13 mouse cellular contexts compared by ENCODE assay signal in the genomic region with DNA sequence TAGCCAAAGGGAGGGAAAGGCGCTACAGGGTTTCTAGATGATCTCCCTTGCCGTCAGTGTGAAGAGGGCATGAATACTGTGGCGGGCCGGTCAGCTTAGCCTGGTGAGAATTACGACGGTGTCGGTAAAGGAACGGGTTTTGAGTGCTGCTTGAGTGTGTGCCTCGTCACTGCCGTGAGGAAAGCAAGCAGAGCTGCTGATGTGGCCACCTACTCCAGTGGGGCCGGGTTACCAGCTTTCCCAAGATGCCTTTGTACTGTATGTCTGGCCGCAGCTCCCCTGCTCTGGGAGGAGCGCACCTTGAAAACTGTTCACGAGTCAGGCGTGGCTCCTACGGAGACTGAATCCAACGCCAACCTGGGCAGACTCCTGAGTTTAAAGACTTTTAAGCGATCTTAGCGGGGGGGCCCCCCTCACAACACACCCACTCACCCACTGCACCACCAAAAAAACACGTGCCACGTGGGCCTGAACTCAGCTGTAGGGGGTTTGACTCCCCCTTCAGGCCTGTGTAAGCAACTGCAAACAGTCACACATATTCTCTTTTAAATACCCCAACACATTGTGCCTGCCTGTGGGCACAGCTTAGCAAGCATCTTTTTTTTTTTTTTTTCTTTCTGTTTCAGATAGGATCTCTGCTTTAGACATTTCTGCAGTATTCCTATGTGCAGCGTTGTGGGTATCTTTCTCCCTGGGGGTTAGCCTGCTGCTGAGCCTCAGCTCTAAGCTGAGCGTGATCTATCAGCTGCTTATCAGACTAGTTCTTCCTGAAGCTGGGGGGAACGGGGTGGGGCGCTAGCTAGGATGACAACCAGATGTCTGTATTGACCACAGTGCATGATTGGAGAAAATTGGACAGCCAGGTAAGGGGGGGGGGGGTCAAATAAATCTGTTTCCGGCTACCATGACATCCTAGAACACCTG. TPM values are rescaled to one million over a fixed set of nuclear protein-coding genes. Genes with fewer than 3 reads are reported as not detected.
A peak's percentile ranks its signal among the peaks of the same experiment; 100 is the strongest.
DNase-seq lines count a peak whose midpoint lies in the region; ATAC-seq and TF ChIP-seq lines count a peak whose summit lies in the region.
"Had no signal": no experiment of that assay in that cellular context is flagged by ENCODE, and none has a peak within 500 bp of the region (broad histone marks: within the 10 kb centered on the region; RNA-seq: fewer than 3 reads in every experiment).

No protein-coding gene starts in this region.

- CTCF ChIA-PET in Patski (lab: Charles Lee): interaction anchor here (0.7 to 3.3 kb wide), 8 partner anchors 9 to 83 kb away, joined by 3 to 37 read pairs (median 4); a partner anchor contains a TSS

- 0 out of 2 replicates have a peak overlapping the region, but pooled peaks have one; percentile 21 for H3K27ac ChIP-seq in forebrain, embryonic 13.5 days
- H3K27ac ChIP-seq in forebrain, embryonic 11.5 days (ENCODE audit: low read depth, low read length): no peak overlapping the region
- H3K27ac ChIP-seq in liver, embryonic 11.5 days (ENCODE audit: low read depth, low read length): no peak overlapping the region

- POLR2A ChIA-PET in Patski (lab: Charles Lee): interaction anchor here (0.7 to 3.9 kb wide), 3 partner anchors 10 to 53 kb away, joined by 3 to 46 read pairs (median 5); a partner anchor contains a TSS

- peak; percentile 69 for TF ChIP-seq CTCF in Patski (IDR thresholded peaks at IDR 0.05)

- no peak overlapping the region for H3K4me3 ChIP-seq in forebrain, embryonic 13.5 days
- H3K4me3 ChIP-seq in forebrain, embryonic 11.5 days (ENCODE audit: low read depth, low read length): no peak overlapping the region
- H3K4me3 ChIP-seq in liver, embryonic 11.5 days (ENCODE audit: low read depth, low read length): no peak overlapping the region
- H3K4me3 ChIP-seq: erythroblast, embryonic 14.5 days had no signal

- H3K4me2 ChIP-seq in forebrain, embryonic 13.5 days: peak overlapping the region; percentile 39
- no peak overlapping the region for H3K4me2 ChIP-seq in forebrain, embryonic 11.5 days (ENCODE audit: low read depth, low read length, severe bottlenecking)
- H3K4me2 ChIP-seq in liver, embryonic 11.5 days: no peak overlapping the region
- H3K4me2 ChIP-seq: midbrain, embryonic 11.5 days had no signal

- WGBS in forebrain, embryonic 13.5 days: 72% methylated on average over 26 of the region's 26 CpGs
- 74% methylated on average over 26 of the region's 26 CpGs for WGBS in forebrain, embryonic 11.5 days
- WGBS in liver, embryonic 11.5 days: 53% methylated on average over 26 of the region's 26 CpGs

- H3K27me3 ChIP-seq in forebrain, embryonic 13.5 days: no peaks in the 10 kb centered on the region
- H3K27me3 ChIP-seq in forebrain, embryonic 11.5 days (ENCODE audit: control insufficient read depth, insufficient read depth, low read length): no peaks in the 10 kb centered on the region
- no peaks in the 10 kb centered on the region for H3K27me3 ChIP-seq in liver, embryonic 11.5 days (replicated peaks; ENCODE audit: control insufficient read depth, insufficient read depth, low read length)
- H3K27me3 ChIP-seq in Patski: no peaks in the 10 kb centered on the region

- in situ Hi-C loops in Patski (cut with MboI; ENCODE audit: low pct_unique_long_range_greater_than_20kb): no loop called here

- H3K36me3 ChIP-seq in forebrain, embryonic 13.5 days (ENCODE audit: poor library complexity, severe bottlenecking): peaks cover 21% of the 10 kb centered on the region
- H3K36me3 ChIP-seq in forebrain, embryonic 11.5 days (ENCODE audit: control insufficient read depth, insufficient read depth, low read length): no peaks in the 10 kb centered on the region; the same call in 1 of the 2 replicates
- peaks cover 14% of the 10 kb centered on the region for H3K36me3 ChIP-seq in liver, embryonic 11.5 days (ENCODE audit: control insufficient read depth, insufficient read depth, low read length)

- intact Hi-C loops in left cerebral cortex, postnatal 14 days (cut with DNase I): no loop called here

- no peak overlapping the region for H3K9ac ChIP-seq in forebrain, embryonic 13.5 days
- H3K9ac ChIP-seq in forebrain, embryonic 11.5 days (ENCODE audit: low read length): no peak overlapping the region
- no peak overlapping the region for H3K9ac ChIP-seq in liver, embryonic 11.5 days (ENCODE audit: low read depth, low read length)

- peaks cover 22% of the 10 kb centered on the region for H3K4me1 ChIP-seq in forebrain, embryonic 13.5 days
- H3K4me1 ChIP-seq in forebrain, embryonic 11.5 days (replicated peaks; ENCODE audit: control insufficient read depth, insufficient read depth, low read length): 0 out of 2 replicates have a peak, but pooled peaks cover 3% of the 10 kb centered on the region
- peaks cover 6% of the 10 kb centered on the region; the same call in 1 of the 2 replicates for H3K4me1 ChIP-seq in liver, embryonic 11.5 days (replicated peaks; ENCODE audit: control insufficient read depth, insufficient read depth, low read length)

- no peaks in the 10 kb centered on the region for H3K9me3 ChIP-seq in forebrain, embryonic 13.5 days (replicated peaks)
- H3K9me3 ChIP-seq in forebrain, embryonic 11.5 days (ENCODE audit: control insufficient read depth, low read length): no peaks in the 10 kb centered on the region
- H3K9me3 ChIP-seq in liver, embryonic 11.5 days (ENCODE audit: control insufficient read depth, low read length): no peaks in the 10 kb centered on the region

- ATAC-seq in forebrain, embryonic 13.5 days: no peak
- ATAC-seq in forebrain, embryonic 11.5 days (replicated peaks; ENCODE audit: low FRiP score): no peak
- ATAC-seq in liver, embryonic 11.5 days (replicated peaks; ENCODE audit: low FRiP score): peak; percentile 43; the same call in 1 of the 2 replicates
- ATAC-seq in Patski: no peak
- peak; percentile 73 for ATAC-seq in megakaryocyte progenitor cell, adult 5-6 weeks (replicated peaks; ENCODE audit: poor library complexity)

- no peak for DNase-seq in forebrain, embryonic 11.5 days (ENCODE audit: low spot score)
- peak; percentile 34 for DNase-seq in liver, embryonic 11.5 days (ENCODE audit: low spot score)
- DNase-seq in liver (no peak), Patski (ENCODE audit: low read depth, low spot score) (no peak)
- no peak for DNase-seq in left cerebral cortex, adult 18-20 months (ENCODE audit: low spot score in 2 of 2)
- no peak for DNase-seq in left cerebral cortex, postnatal 14 days (ENCODE audit: low spot score in 2 of 2)
- DNase-seq: cerebellum, adult 11-12 months had no signal

RNA-seq across cellular contexts. Expression of a gene that starts 10.6 kb away (rescaled TPM):
- polyA plus RNA-seq in forebrain, embryonic 13.5 days (2015; fragmentation: Nextera tagmentation; extraction: Ambion mirVana): 97.6 and 102 TPM in 2 replicates
- polyA plus RNA-seq in forebrain, embryonic 11.5 days (2014; fragmentation: Nextera tagmentation; extraction: Ambion mirVana): 142 and 160 TPM in 2 replicates
- 202 and 214 TPM in 2 replicates for polyA plus RNA-seq in liver, embryonic 11.5 days (2014; fragmentation: Nextera tagmentation; extraction: Ambion mirVana)
- polyA plus RNA-seq in Patski (2021): 210 TPM
- 187 and 190 TPM in 2 replicates for total RNA-seq in megakaryocyte progenitor cell, adult 5-6 weeks (2015)
- total RNA-seq in megakaryocyte progenitor cell, adult 5-6 weeks (2017): 79.3 and 105 TPM in 2 replicates
- 10 to 100 TPM; 65.4 to 66.8 TPM for total RNA-seq in left cerebral cortex, adult 18-20 months (2021)
- total RNA-seq in left cerebral cortex, postnatal 14 days (2021): 100 to 1,000 TPM; 129 to 142 TPM

RNA-seq across cellular contexts. Expression of a gene that starts 14.7 kb away (rescaled TPM):
- polyA plus RNA-seq in forebrain, embryonic 13.5 days (2015; fragmentation: Nextera tagmentation; extraction: Ambion mirVana): 0.94 and 1.6 TPM in 2 replicates
- 0.19 and 0.94 TPM in 2 replicates for polyA plus RNA-seq in forebrain, embryonic 11.5 days (2014; fragmentation: Nextera tagmentation; extraction: Ambion mirVana)
- polyA plus RNA-seq in liver, embryonic 11.5 days (2014; fragmentation: Nextera tagmentation; extraction: Ambion mirVana): 0.36 and 0.90 TPM in 2 replicates
- 0.76 TPM for polyA plus RNA-seq in Patski (2021)
- total RNA-seq in megakaryocyte progenitor cell, adult 5-6 weeks (2015): 0.07 TPM in 1 of 2 replicates, not detected in the other
- not detected in 2 replicates for total RNA-seq in megakaryocyte progenitor cell, adult 5-6 weeks (2017)
- 1 to 10 TPM in 1 of 2 experiments, under 1 TPM in 1; 0.77 to 2.6 TPM for total RNA-seq in left cerebral cortex, adult 18-20 months (2021)
- 1 to 10 TPM; 1.7 to 6.2 TPM for total RNA-seq in left cerebral cortex, postnatal 14 days (2021)
- total RNA-seq: neutrophil, adult 5-6 weeks had no signal
- polyA plus RNA-seq: erythroblast, embryonic 14.5 days had no signal

RNA-seq across cellular contexts. Expression of a gene that starts 34.1 kb away (rescaled TPM):
- 37.8 and 38.6 TPM in 2 replicates for polyA plus RNA-seq in forebrain, embryonic 13.5 days (2015; fragmentation: Nextera tagmentation; extraction: Ambion mirVana)
- 38.8 and 40.2 TPM in 2 replicates for polyA plus RNA-seq in forebrain, embryonic 11.5 days (2014; fragmentation: Nextera tagmentation; extraction: Ambion mirVana)
- polyA plus RNA-seq in liver, embryonic 11.5 days (2014; fragmentation: Nextera tagmentation; extraction: Ambion mirVana): 26.5 and 27.8 TPM in 2 replicates
- polyA plus RNA-seq in Patski (2021): 23.7 TPM
- 28.0 and 30.5 TPM in 2 replicates for total RNA-seq in megakaryocyte progenitor cell, adult 5-6 weeks (2015)
- 19.8 and 25.7 TPM in 2 replicates for total RNA-seq in megakaryocyte progenitor cell, adult 5-6 weeks (2017)
- total RNA-seq in left cerebral cortex, adult 18-20 months (2021): not detected
- total RNA-seq in left cerebral cortex, postnatal 14 days (2021): 1 to 10 TPM; 1.0 to 1.1 TPM

RNA-seq across cellular contexts. Expression of a gene that starts 47.4 kb away (rescaled TPM):
- polyA plus RNA-seq in forebrain, embryonic 13.5 days (2015; fragmentation: Nextera tagmentation; extraction: Ambion mirVana): 0.39 TPM in 1 of 2 replicates, not detected in the other
- 0.12 TPM in 1 of 2 replicates, not detected in the other for polyA plus RNA-seq in forebrain, embryonic 11.5 days (2014; fragmentation: Nextera tagmentation; extraction: Ambion mirVana)
- 0.25 TPM in 1 of 2 replicates, not detected in the other for polyA plus RNA-seq in liver, embryonic 11.5 days (2014; fragmentation: Nextera tagmentation; extraction: Ambion mirVana)
- polyA plus RNA-seq in Patski (2021): 0.24 TPM
- not detected in 2 replicates for total RNA-seq in megakaryocyte progenitor cell, adult 5-6 weeks (2015)
- not detected in 2 replicates for total RNA-seq in megakaryocyte progenitor cell, adult 5-6 weeks (2017)
- not detected for total RNA-seq in left cerebral cortex, adult 18-20 months (2021)
- total RNA-seq in left cerebral cortex, postnatal 14 days (2021): not detected
- total RNA-seq: neutrophil, adult 5-6 weeks had no signal
- polyA plus RNA-seq: erythroblast, embryonic 14.5 days; spleen, adult 2 months had no signal

RNA-seq across cellular contexts. Expression of a gene that starts 52.7 kb away (rescaled TPM):
- 0.25 and 0.84 TPM in 2 replicates for polyA plus RNA-seq in forebrain, embryonic 13.5 days (2015; fragmentation: Nextera tagmentation; extraction: Ambion mirVana)
- 0.16 and 0.40 TPM in 2 replicates for polyA plus RNA-seq in forebrain, embryonic 11.5 days (2014; fragmentation: Nextera tagmentation; extraction: Ambion mirVana)
- polyA plus RNA-seq in liver, embryonic 11.5 days (2014; fragmentation: Nextera tagmentation; extraction: Ambion mirVana): 17.1 and 19.8 TPM in 2 replicates
- 1.9 TPM for polyA plus RNA-seq in Patski (2021)
- total RNA-seq in megakaryocyte progenitor cell, adult 5-6 weeks (2015): not detected in 2 replicates
- not detected in 2 replicates for total RNA-seq in megakaryocyte progenitor cell, adult 5-6 weeks (2017)
- not detected for total RNA-seq in left cerebral cortex, adult 18-20 months (2021)
- total RNA-seq in left cerebral cortex, postnatal 14 days (2021): not detected
- total RNA-seq: neutrophil, adult 5-6 weeks had no signal

Comparison
In these comparisons a context has a peak if more than half of its experiments do, and no peak if none do; other contexts are left out.
1. ATAC-seq: peak in liver, embryonic 11.5 days (single experiment) and megakaryocyte progenitor cell, adult 5-6 weeks (single experiment); none in forebrain, embryonic 13.5 days (single experiment), forebrain, embryonic 11.5 days (single experiment) and Patski (single experiment).